Mouse (Mus musculus): ENCODE measurements at regions not wholly inside any gene's neighbourhood (a gene's known extent, or its start where the extent isn't known, plus 50 kb on each side); places are given as distances from the start of the nearest gene placed in this dataset.
A peak's percentile ranks its signal among the peaks of the same experiment; 100 is the strongest.

DNA sequence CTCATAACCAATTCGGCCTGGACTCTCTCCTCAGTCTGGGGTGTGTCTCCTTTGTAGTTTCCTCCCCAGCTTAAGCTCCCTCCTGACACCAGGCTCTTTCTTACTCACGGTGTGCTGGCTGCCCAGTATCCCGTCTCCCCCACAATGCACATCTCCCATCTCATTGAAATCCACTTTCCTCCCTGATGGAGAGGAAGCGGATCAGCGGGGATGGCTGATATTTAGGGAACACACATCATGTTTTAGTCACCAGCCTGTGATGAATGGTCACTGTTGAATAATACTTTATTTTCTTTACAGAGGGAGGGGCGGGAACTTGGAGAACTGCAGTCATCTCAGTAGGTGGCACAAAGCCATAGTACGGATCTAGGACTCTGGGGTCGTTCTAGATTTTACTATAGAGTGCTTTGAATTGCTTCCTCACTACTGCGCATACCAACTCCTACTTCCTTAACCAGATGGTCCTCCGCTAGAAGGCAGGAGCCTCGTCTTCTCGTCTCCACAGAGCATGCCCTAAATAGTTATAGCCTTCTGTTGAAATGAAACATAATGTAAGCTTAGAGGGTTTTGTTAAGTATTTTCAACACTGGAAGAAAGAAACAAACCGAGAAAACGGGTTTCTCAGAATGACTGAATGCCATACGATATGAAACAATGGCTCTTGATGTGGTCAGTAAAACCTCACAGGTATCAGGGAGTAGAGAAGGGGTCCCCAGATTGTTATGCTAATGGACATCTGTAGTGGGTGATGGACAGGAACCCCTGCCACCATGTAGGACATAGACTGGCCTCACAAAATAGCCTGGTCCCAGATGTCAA, 139.2 kb upstream of the Rap1b start:
- H3K36me3 ChIP-seq = no peaks in the 10 kb centered on the region
- no peaks in the 10 kb centered on the region for H3K9me3 ChIP-seq
- H3K4me1 ChIP-seq = peaks cover 2% of the 10 kb centered on the region; the same call in 1 of the 2 replicates
- 85% methylated on average over 15 of the region's 15 CpGs for whole genome bisulfite sequencing
- H3K27ac ChIP-seq = no peak overlapping the region
- ATAC-seq (ENCODE audit: insufficient number of reproducible peaks, insufficient read depth, low FRiP score, low TSS enrichment, low read depth) = no peak
- no peaks in the 10 kb centered on the region for H3K27me3 ChIP-seq
- H3K4me2 ChIP-seq = no peak overlapping the region
- H3K9ac ChIP-seq = no peak overlapping the region
- no peak overlapping the region for H3K4me3 ChIP-seq

DNA sequence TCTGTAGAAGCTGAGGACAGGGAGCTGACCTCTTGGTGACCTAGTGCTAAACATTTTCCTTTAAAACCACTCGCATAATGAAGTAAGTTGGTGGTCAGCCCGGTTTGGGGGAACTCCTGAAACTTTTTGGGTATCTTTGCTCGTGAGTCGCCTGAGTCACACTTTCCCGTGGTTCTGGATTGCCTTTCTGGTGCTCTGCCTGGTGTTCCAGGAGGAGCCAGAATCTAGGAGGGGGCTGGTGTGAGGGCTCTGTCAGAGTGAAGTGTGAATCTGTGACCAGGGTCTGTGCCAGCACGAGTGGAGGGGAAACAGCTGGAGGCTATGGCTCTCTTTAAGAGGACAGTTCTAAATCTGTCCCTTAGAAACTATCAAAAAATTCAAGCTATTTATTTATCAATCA, 141.8 kb upstream of the Rap1b start:
- Histone ChIP-seq H3K36me3 (no peaks in the 10 kb centered on the region), H3K4me1 (peaks cover 2% of the 10 kb centered on the region; the same call in 1 of the 2 replicates), H3K27me3 (no peaks in the 10 kb centered on the region), H3K9ac (no peak overlapping the region), H3K4me2 (no peak overlapping the region), H3K4me3 (no peak overlapping the region), H3K9me3 (no peaks in the 10 kb centered on the region), H3K27ac (no peak overlapping the region)
- no peak for ATAC-seq (ENCODE audit: insufficient number of reproducible peaks, insufficient read depth, low FRiP score, low TSS enrichment, low read depth)
- 63% methylated on average over 6 of the region's 6 CpGs for WGBS

DNA sequence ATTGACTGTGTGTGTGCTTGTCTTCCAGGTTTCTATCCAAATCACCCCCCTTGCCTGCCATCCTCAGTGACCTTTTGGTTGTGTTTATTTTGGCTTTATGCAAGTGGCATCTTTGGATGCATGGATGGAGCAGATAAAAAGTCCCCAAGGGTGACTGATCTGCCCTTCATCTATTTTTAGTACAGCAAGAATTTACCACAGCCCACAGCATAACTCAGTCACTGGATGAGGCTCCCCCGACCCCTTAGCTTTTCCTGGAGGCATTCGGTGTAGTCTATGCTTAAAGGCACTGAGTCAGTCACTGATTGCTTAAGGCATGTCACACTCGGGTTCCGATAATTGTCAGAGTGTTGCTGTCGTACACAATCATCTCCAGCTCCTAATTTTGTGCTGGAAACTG, 142.2 kb upstream of the Rap1b start:
- no peak for ATAC-seq (ENCODE audit: insufficient number of reproducible peaks, insufficient read depth, low FRiP score, low TSS enrichment, low read depth)
- Histone ChIP-seq H3K36me3 (no peaks in the 10 kb centered on the region), H3K9ac (no peak overlapping the region), H3K27me3 (no peaks in the 10 kb centered on the region), H3K4me2 (no peak overlapping the region), H3K4me1 (peaks cover 2% of the 10 kb centered on the region; the same call in 1 of the 2 replicates), H3K9me3 (no peaks in the 10 kb centered on the region), H3K4me3 (no peak overlapping the region), H3K27ac (no peak overlapping the region)
- 56% methylated on average over 5 of the region's 5 CpGs for whole genome bisulfite sequencing

DNA sequence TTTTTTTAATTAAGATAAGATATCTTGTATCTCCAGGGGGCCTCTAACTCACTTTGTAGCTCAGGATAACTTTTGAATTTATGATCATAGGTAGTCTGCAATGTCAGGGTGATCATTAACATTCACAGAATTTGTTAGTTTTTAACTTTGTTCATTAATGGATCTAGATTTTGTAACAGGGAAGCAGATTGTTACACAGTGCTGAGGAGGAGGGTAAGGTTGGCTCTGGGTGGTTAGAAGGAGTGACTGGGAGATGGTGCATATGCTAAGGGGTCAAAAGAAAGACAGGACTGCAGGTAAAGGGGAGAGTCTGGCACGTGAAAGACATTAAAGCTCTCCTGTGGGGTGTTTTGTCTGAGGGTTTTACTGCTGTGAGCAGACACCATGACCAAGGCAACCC, 145.3 kb upstream of the Rap1b start:
- peaks cover 5% of the 10 kb centered on the region; the same call in 1 of the 2 replicates for H3K4me1 ChIP-seq
- H3K9me3 ChIP-seq = no peaks in the 10 kb centered on the region
- 91% methylated on average over 1 of the region's 1 CpGs for WGBS

DNA sequence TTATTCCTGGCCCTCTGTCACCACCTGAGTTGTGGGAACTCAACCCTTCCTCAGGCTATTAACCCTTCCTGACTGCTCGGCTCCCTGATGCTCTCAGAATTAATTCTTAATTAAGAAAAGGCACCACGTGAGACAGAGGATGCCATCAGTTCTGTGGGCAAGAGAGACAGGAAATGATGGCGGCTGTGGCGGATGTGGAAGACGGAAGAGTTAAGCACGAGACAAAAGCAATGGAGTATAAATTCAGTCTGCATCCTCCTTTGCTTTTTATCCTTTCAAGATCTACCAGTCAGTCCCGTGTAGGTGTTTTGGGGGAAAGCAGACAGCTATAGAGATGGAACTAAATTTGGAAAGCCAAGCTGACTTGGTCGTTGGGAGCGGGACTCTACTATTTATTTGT, 146.5 kb upstream of the Rap1b start:
- H3K9ac ChIP-seq = no peak overlapping the region
- no peaks in the 10 kb centered on the region for H3K36me3 ChIP-seq
- H3K9me3 ChIP-seq = no peaks in the 10 kb centered on the region
- no peak overlapping the region for H3K27ac ChIP-seq
- H3K4me1 ChIP-seq = peaks cover 5% of the 10 kb centered on the region; the same call in 1 of the 2 replicates
- no peak overlapping the region for H3K4me2 ChIP-seq
- H3K27me3 ChIP-seq = no peaks in the 10 kb centered on the region
- H3K4me3 ChIP-seq = no peak overlapping the region
- ATAC-seq (ENCODE audit: insufficient number of reproducible peaks, insufficient read depth, low FRiP score, low TSS enrichment, low read depth) = no peak
- 72% methylated on average over 9 of the region's 9 CpGs for WGBS

More for the DNA sequence above, 145.3 kb upstream of the Rap1b start:
- Histone ChIP-seq H3K4me2 (no peak overlapping the region), H3K27ac (no peak overlapping the region), H3K36me3 (no peaks in the 10 kb centered on the region), H3K4me3 (no peak overlapping the region), H3K9ac (no peak overlapping the region), H3K27me3 (no peaks in the 10 kb centered on the region)
- no peak for ATAC-seq (ENCODE audit: insufficient number of reproducible peaks, insufficient read depth, low FRiP score, low TSS enrichment, low read depth)

DNA sequence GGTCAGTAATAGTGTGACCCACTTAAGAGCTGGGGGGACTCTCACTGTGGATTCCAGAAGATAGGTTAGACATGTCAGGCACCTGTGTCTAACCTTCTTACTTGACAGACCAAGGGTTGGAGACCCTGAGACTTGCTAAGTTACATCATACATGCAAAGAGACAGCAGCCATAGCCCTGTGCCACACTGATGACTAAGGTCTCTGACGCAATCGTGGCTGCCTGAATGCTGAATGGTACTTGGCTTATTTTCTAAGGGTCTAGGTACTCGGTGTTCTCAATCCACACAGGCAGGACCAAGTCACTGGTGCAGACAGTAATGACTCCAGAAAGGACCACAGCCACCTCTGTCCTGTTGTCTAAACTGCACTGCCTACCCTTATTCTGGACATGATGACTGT, 147.8 kb upstream of the Mdm1 start:
- Histone ChIP-seq H3K9ac (no peak overlapping the region), H3K4me3 (no peak overlapping the region), H3K36me3 (no peaks in the 10 kb centered on the region), H3K4me1 (0 out of 2 replicates have a peak, but pooled peaks cover 3% of the 10 kb centered on the region), H3K27ac (no peak overlapping the region), H3K4me2 (no peak overlapping the region), H3K9me3 (no peaks in the 10 kb centered on the region), H3K27me3 (no peaks in the 10 kb centered on the region)
- ATAC-seq (ENCODE audit: insufficient number of reproducible peaks, insufficient read depth, low FRiP score, low TSS enrichment, low read depth) = no peak
- WGBS = 85% methylated on average over 3 of the region's 3 CpGs

DNA sequence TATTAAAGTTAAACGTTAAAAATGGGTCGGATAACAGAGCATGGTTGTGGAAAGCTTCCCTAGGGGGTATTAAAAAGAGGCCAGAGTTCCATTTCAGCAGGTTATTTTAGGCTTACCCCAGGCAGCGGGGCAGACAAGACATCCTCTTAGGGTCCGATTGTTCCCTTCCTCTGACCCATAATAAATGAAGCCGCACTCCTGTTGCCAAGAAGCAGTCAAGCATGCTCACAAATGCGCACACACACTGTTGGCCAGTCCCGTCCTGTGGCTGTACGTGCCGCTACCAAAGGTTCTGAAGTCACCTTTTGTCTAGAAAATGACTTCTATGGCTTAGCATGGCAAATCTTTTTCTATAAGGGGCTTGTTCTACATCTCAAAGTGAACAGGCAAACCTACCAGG, 146.8 kb upstream of the Mdm1 start:
- Histone ChIP-seq H3K4me3 (no peak overlapping the region), H3K27me3 (no peaks in the 10 kb centered on the region), H3K9ac (no peak overlapping the region), H3K27ac (no peak overlapping the region), H3K4me1 (0 out of 2 replicates have a peak, but pooled peaks cover 3% of the 10 kb centered on the region), H3K4me2 (no peak overlapping the region), H3K9me3 (no peaks in the 10 kb centered on the region), H3K36me3 (no peaks in the 10 kb centered on the region)
- no peak for ATAC-seq (ENCODE audit: insufficient number of reproducible peaks, insufficient read depth, low FRiP score, low TSS enrichment, low read depth)
- WGBS = 62% methylated on average over 9 of the region's 9 CpGs

DNA sequence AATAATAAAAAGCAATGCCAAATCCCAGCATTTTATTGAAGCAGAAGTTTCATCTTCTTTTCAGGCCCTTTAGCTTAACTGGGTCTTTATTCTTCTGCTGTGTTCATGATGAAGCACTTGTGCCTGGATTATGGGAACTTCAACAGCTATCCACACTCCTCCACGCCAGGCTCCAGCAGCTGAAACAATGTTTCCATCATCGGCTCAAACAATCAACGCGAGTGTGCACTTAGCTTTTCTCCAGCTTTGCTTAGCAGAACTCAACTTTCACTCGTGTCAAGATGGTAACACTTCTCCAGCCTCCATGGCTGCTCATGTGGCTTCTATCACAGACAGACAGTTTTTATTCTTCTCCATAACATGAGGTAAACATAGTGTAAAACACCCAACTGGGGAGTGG, 143.8 kb upstream of the Mdm1 start:
- WGBS = 91% methylated on average over 5 of the region's 5 CpGs
- Histone ChIP-seq H3K9ac (no peak overlapping the region), H3K4me2 (no peak overlapping the region), H3K36me3 (no peaks in the 10 kb centered on the region), H3K4me3 (no peak overlapping the region), H3K9me3 (no peaks in the 10 kb centered on the region), H3K27ac (no peak overlapping the region), H3K4me1 (0 out of 2 replicates have a peak, but pooled peaks cover 3% of the 10 kb centered on the region), H3K27me3 (no peaks in the 10 kb centered on the region)
- ATAC-seq (ENCODE audit: insufficient number of reproducible peaks, insufficient read depth, low FRiP score, low TSS enrichment, low read depth) = no peak

DNA sequence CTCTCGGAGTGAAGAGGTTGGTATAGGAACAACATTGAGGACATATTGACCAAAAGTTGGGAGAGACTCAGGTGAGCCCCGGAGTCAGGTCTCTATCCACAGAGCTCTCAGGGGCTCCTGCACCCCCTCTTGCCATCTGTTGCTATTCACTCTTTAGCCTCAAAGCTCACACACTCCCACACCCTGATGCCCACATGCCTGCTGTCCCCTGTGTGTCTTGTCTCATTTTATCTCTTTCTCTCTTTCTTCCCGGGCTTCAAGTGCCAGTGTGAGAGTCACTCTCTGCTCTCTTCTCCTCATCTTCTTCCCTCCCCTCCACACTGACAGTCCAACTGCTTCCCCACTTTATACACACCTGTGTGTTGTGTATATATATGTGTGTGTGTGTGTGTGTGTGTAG, 141.0 kb upstream of the Mdm1 start:
- Histone ChIP-seq H3K9ac (no peak overlapping the region), H3K36me3 (no peaks in the 10 kb centered on the region), H3K4me2 (no peak overlapping the region), H3K27me3 (no peaks in the 10 kb centered on the region), H3K27ac (no peak overlapping the region), H3K9me3 (no peaks in the 10 kb centered on the region), H3K4me3 (no peak overlapping the region), H3K4me1 (peaks cover 13% of the 10 kb centered on the region; the same call in 1 of the 2 replicates)
- no peak for ATAC-seq (ENCODE audit: insufficient number of reproducible peaks, insufficient read depth, low FRiP score, low TSS enrichment, low read depth)
- 83% methylated on average over 3 of the region's 3 CpGs for whole genome bisulfite sequencing

DNA sequence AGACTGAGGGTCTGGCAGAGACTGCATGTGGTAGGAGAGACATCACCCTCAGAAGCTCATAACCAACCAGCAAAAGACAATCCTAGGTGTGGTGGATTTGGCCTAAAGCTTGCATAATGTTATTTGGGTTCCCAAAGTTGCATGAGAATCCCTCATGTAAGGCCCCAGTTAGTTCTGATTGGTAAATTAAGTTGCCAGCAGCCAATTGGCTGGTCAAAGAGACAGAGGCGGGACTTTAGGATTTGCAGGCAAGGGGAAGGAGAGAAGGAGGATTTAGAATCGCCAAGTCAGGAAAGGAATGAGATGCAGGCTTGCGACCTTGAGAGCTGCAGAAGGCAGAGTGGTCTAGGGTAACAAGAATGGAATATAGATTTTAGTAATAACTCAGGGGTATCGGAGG, 140.1 kb upstream of the Mdm1 start:
- H3K4me1 ChIP-seq = peaks cover 12% of the 10 kb centered on the region; the same call in 1 of the 2 replicates
- ATAC-seq (ENCODE audit: insufficient number of reproducible peaks, insufficient read depth, low FRiP score, low TSS enrichment, low read depth) = no peak
- H3K9me3 ChIP-seq = no peaks in the 10 kb centered on the region
- H3K4me2 ChIP-seq = peak overlapping the region; percentile 12; the same call in 1 of the 2 replicates
- no peaks in the 10 kb centered on the region for H3K36me3 ChIP-seq
- WGBS = 48% methylated on average over 4 of the region's 4 CpGs
- no peak overlapping the region for H3K27ac ChIP-seq
- 0 out of 2 replicates have a peak overlapping the region, but pooled peaks have one; percentile 7 for H3K4me3 ChIP-seq
- no peaks in the 10 kb centered on the region for H3K27me3 ChIP-seq
- H3K9ac ChIP-seq = no peak overlapping the region

DNA sequence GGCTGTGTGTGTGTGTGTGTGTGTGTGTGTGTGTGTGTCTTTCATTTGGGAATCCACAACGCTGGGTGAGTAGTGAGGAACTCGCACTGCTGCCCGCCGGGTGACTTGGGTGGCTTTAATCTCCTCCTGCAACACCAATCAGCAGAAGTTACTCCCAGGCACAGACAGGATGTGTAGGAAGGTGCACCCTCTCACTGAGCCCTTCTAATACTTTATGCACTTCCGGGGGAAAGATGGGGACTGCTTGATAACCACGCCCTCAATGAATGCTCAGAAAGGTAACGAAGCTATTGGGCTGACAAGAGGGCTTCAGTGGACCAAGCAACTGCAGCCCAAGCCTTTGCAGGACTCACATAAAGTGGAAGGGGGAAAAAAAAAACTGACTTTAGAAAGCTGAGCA, 139.6 kb upstream of the Mdm1 start:
- no peak for ATAC-seq (ENCODE audit: insufficient number of reproducible peaks, insufficient read depth, low FRiP score, low TSS enrichment, low read depth)
- Histone ChIP-seq H3K4me3 (0 out of 2 replicates have a peak overlapping the region, but pooled peaks have one; percentile 7), H3K4me1 (peaks cover 15% of the 10 kb centered on the region; the same call in 1 of the 2 replicates), H3K4me2 (peak overlapping the region; percentile 12; the same call in 1 of the 2 replicates), H3K9me3 (no peaks in the 10 kb centered on the region), H3K27me3 (no peaks in the 10 kb centered on the region), H3K9ac (no peak overlapping the region), H3K36me3 (no peaks in the 10 kb centered on the region), H3K27ac (no peak overlapping the region)
- WGBS = 66% methylated on average over 7 of the region's 7 CpGs

DNA sequence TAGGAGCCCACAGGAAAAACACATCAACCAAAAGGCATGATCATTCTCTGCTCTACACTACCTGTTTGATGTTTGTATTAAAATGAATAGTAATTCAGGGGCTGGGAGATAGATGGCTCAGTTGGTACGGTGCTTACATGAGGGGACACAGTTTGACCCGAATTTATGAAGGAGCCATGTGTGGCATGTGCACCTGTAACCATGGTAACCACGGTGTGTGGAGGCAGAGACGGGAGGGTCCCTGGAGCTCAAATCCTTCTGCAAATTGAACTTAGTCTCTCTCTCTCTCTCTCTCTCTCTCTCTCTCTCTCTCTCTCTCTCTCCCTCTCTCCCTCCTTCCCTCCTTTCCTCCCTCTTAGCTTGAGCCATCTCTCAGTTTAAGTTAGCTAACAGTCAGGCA, 139.1 kb upstream of the Mdm1 start:
- 89% methylated on average over 4 of the region's 4 CpGs for WGBS
- no peaks in the 10 kb centered on the region for H3K27me3 ChIP-seq
- ATAC-seq (ENCODE audit: insufficient number of reproducible peaks, insufficient read depth, low FRiP score, low TSS enrichment, low read depth) = no peak
- H3K4me2 ChIP-seq = no peak overlapping the region
- H3K9me3 ChIP-seq = no peaks in the 10 kb centered on the region
- H3K27ac ChIP-seq = no peak overlapping the region
- H3K36me3 ChIP-seq = no peaks in the 10 kb centered on the region
- H3K9ac ChIP-seq = no peak overlapping the region
- peaks cover 15% of the 10 kb centered on the region; the same call in 1 of the 2 replicates for H3K4me1 ChIP-seq
- H3K4me3 ChIP-seq = no peak overlapping the region

All from embryonic facial prominence, embryonic 13.5 days (tissue).